Mouse (Mus musculus) heart, adult 18-20 months (tissue): Measurements from ENCODE around the gene Hist1h2ai. TPM values are rescaled to one million over a fixed set of nuclear protein-coding genes. Genes with fewer than 3 reads are reported as not detected.
"Not testable (repeated sequence)": the region's sequence is repeated elsewhere in the genome, so short reads cannot be mapped to it uniquely, and the experiment has no call there.

ENCODE experiments used
- DNase-seq, 2 experiments: peaks; one replicate each; pipeline ENCODE4 v3.0.0; 2021 to 2022; ENCODE audit warnings: mixed read lengths in 1 of 2
- long read RNA-seq, 2 experiments: library from polyadenylated mRNA; stranded (forward); transcript quantifications; one replicate each; pipeline ENCODE4 v2.0.0; 2021
- total RNA-seq, 2 experiments: library from RNA; stranded (reverse); gene quantifications; 2 replicates each; pipeline ENCODE4 v1.2.3; 2021

The Hist1h2ai gene
- total RNA-seq, result 10 to 100 TPM in 1 of 2 experiments, 1 to 10 TPM in 1; 4.0 to 15.4 TPM
- long read RNA-seq, experiment 1, result 0 reads
- long read RNA-seq, experiment 2, result 0 reads

DNA sequence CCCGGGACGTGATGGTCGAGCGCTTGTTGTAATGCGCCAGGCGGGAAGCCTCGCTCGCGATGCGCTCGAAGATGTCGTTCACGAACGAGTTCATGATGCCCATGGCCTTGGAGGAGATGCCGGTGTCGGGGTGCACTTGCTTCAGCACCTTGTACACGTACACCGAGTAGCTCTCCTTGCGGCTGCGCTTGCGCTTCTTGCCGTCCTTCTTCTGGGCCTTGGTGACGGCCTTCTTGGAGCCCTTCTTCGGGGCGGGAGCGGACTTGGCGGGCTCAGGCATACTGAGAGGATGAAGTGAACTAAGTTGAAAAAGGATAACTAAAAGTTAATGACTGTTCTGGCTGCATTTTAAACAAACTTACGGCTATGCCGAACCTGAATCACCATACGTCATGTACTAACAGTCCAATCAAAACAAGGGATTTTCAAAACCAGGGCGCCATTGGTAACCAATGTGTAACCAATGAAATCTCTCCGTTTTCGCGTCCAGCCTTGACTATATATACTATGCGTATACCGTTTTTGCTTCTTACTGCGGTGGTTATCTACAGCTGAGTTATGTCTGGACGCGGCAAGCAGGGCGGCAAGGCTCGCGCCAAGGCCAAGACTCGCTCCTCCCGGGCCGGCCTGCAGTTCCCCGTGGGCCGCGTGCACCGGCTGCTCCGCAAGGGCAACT, at the start of gene Hist1h2ai, which contains the start of gene Hist1h2bl:
Gene Hist1h2ai (plus strand): TSS at position 559 of the 676 bp plus-strand sequence.
Gene Hist1h2bl (minus strand): TSS at position 280 of the 676 bp plus-strand sequence.
- DNase-seq, result peak; percentile 84 to 87

DNA sequence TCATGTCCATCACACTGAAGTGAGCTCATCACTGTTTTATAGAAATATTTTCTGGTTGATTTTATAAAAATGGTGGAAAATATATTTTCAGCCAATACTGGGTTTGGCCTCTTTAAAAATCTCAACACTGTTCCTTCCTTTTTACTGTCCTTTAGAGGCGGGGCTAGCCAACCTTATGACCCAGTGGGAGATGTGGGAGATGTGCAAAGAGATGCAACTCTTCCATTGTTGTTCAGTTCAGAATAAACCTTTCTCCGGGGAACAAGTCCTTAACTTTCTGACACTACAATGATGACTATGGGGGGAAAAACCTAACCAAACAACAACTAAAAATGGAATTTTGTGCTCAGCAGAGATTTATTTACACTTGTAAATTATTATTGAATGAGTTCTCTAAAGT, 38.9 kb upstream of the Hist1h2ai start, which contains the start of gene Olfr1360:
Gene Olfr1360 (minus strand): TSS at position 101 of the 400 bp plus-strand sequence.
- DNase-seq, result no peak

DNA sequence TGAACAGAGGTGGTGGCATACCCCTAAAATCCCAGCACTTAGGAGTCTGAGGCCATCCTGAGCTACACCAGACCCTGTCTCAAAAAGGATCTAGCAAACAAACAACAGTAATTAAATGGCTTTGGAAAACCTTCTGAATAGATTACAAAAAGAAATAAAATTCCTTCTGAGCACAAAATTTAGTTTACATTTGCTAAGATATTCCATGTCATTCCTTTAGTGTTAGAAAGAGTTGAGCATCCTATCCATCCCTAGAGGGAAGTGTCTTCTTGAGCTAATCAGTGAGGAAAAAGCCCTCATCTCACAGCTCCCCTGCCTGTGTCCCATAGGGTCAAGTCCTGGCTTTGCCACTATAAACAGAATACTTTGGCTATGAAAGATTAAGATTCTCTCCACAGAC, 18.4 kb upstream of the Hist1h2ai start, which contains the start of gene Olfr1359:
Gene Olfr1359 (plus strand): TSS at position 301 of the 400 bp plus-strand sequence.
- no peak for DNase-seq

DNA sequence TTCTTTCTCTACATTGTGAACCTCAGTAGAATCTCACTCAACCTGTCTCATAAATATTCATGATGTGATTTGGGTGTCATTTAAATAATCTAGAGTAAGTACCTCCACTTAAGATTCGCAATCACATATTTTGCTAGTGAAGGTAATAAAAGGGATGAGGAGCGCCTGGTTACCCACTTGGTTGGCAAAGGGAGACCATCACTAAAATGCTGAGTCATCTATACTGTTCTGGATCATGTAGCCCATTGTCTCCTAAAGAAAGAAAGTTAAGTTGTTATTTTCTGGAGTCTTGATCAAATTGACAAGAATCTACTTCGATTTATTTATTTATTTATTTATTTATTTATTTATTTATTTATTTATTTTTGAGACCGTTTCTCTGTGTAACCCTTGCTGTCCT, 9.6 kb upstream of the Hist1h2ai start:
- no peak for DNase-seq

DNA sequence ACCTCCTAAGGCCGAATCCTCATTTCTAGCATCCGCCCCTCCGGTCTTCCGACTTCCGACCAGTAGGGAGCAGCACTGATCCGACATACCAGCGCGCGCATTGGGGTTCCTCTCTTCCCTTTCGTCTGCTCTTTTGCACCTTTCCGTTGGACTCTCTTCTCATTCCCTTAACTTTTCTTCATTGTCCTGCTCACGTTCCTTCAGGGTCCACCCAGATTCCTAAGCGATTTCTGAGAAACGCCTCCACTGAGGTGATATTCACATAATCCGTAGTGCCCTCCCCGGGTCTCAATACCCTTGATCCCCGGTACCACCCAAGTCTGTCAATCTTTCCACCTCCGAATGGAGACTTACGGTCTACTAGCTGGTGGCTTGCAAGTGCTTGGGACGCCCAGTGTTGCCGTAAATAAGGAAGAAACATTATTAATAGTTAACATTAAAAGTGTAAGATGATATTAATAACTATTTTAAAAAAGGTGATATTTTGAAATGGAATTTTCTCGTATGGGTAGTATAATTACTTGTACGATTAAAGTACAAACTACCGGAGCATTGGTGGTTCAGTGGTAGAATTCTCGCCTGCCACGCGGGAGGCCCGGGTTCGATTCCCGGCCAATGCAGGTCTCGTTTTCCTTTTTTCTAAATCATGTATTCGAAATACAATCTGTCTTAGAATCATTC, 6.1 kb upstream of the Hist1h2ai start:
- peak; percentile 91 to 96 for DNase-seq

DNA sequence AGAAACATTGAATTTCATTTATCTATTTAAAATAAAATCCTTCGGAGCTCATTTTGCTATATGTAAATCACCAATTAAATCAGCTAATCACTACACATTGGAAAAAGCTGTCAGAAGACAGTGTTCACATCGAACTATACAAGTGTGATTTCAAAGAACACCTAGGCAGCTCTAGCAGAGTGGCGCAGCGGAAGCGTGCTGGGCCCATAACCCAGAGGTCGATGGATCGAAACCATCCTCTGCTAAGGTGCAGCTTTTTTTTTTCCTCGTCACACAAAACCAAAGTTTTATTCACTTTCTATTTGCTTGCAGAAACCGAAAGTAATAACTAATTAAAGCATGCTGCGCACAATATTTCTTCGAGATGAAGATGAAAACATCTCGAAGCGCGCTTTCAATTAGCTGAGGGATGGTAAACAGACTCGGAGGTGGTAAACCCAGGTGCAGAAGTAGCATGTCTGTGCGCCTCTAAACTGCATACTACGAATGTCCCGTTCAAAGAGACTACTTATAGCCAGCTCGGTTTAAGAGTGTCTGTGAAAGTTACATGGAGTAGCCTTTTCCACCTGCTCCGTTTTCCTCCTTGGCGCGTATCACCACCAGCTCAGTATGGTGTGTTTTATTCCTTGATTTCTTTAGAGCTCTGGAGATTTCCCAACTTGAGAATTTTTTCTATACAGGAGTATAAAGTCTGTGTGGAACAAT, 5.2 kb upstream of the Hist1h2ai start:
- DNase-seq, result peak; percentile 81 to 92

DNA sequence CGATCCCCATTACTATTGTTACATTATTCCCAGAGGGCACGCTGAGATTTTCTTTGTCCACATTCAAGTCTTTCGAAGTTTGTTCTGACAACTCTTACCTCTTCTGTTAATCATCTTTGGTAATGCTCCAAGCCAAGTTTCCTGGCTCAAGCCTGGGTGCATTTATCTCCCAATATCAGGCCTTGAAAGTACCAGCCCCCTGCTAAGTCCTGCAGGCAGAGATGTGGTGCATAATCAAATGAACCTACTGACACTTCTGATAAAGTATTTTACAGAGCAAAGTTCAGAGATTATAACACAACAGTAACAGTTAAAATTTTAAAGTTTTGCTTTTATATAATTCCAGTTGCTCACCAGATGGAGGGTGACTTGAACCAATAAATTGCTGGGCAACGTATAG, 4.5 kb upstream of the Hist1h2ai start:
- DNase-seq, result no peak

DNA sequence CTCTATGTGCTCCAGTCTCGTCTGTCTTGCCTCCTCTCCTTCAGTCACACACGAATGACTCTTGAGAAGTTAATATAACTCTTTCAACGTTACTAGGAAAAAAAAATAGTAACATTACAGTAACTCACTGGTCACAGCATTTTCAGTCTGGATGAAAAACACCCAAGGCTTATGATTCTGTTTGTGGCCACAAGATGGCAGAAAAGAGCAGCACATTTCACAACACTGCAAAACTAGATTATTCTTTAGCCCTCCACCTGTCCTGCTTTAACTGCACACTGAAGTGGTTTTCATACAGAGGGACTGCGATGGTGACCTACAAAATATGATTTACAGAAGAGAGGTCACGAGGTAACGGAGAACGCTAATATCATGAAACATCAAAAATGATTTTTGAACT, 1.5 kb upstream of the Hist1h2ai start:
- peak; percentile 58 to 82 for DNase-seq

DNA sequence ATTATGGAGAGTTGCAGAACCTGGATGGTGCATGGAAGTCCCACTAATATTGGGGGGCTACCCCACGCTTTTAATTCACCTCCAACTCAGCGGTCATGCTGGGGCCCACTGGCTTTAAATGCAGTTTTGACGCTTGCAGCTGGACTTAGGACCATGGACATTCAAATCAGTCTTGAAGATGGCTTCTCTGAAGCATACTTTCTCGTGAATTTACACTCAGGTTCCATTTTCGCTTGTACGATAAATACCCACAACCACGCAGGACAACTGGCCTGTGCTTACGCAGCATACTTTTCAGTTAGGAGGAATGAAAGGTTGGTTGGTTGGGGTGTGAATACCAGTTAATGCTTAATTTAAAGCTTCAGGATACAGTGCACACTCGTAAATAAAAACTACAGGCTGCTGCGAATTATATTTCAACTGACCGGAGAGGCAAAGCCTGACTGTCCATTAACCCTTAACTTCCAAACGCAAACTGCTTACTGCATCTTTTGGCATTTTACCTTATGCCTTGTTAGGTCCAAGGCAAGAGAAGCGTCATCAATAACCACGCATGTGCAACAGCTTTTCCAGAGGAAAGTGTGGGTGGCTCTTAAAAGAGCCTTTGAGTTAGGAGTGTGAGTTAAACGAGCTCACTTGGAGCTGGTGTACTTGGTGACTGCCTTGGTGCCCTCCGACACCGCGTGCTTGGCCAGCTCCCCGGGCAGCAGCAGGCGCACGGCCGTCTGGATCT, 925 bp upstream of the Hist1h2ai start:
- no peak for DNase-seq

DNA sequence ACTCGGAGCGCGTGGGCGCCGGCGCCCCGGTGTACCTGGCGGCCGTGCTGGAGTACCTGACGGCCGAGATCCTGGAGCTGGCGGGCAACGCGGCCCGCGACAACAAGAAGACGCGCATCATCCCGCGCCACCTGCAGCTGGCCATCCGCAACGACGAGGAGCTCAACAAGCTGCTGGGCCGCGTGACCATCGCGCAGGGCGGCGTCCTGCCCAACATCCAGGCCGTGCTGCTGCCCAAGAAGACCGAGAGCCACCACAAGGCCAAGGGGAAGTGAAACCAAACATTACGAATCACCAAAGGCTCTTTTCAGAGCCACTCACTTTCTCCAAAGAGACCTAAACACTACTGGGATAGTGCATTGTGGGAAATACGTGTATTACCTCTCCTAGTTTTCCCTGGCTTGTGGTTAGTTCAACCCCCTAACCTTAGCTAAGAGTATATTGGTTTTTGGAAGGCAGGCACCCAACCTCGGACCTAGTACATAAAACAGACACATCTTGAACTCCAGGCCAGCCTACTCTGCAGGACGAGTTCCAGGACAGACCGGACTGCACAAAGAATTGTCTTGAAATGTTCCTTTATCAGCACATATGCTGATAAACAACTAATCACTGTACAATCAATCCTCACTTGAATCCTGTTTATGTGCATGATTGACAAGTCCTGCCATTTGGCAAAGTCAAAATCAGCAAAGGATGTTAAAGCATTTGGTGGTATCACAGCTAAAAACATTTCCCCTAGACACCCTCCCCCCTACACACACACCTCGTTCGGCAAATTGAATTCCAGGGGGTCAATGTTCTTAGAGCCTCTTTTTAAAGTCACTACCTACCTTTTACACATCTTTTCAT, 544 bp downstream of the Hist1h2ai start:
- DNase-seq, result peak; percentile 29 to 45

DNA sequence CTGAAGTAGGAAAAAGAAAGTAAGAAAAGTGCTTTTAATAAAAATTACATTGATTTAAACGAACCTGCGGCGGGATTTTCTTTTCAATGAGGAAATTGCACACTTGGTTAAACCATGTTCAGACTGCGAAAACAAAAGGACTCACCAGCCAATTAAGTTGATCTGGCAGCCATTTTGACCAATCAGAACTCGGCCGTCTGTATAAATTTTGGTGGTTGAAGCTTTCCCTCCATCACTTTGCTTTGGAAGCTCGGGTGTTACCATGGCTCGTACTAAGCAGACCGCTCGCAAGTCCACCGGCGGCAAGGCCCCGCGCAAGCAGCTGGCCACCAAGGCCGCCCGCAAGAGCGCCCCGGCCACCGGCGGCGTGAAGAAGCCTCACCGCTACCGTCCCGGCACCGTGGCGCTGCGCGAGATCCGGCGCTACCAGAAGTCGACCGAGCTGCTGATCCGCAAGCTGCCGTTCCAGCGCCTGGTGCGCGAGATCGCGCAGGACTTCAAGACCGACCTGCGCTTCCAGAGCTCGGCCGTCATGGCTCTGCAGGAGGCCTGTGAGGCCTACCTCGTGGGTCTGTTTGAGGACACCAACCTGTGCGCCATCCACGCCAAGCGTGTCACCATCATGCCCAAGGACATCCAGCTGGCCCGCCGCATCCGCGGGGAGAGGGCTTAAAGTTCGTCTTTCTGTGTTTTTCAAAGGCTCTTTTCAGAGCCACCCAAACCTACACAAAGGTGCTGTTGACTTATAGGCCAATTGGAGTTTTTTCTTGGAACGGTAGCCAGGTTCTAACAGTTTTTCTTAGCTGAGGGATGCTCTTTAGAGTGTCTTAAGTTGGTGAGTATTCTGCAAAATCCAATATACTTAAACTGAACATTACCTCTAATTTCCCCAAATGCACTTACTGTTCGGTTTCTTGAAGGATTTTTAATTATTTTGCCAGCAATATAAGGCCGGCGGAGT, 1.5 kb downstream of the Hist1h2ai start, which contains the start of gene Hist1h3h:
Gene Hist1h3h (plus strand): TSS at position 263 of the 961 bp plus-strand sequence.
- DNase-seq, result peak; percentile 87

DNA sequence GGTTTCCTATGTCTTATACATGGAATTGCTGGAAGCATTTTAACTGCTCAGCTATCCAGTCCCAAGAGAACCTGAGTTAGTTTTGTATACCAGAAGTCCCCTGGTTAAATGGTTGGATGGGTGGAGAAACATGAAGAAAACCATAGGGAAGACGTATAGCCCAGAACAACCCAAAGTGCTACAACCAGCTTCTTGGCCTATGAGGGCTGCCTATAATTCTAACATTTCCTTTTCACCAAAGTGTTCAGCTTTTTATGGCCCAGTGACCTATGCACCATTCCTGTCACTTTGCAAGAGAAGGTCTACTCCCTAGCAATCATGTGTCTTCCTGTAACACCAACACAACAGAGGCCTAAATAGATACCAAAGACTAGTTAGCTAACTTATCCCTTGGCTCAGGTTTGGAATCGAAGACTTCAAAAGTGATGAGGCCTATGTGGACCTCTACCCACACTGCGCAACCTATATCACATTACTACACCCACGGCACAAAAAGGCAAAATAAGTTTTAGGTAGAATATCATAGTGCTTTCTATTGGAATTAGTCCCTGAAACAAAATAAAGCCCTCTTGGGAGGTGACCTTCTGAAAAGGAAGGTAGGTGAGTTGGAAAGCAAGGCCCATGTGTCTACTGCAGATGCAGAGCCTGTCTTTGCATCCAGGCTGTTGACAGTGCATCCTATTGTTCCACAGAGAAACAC, 2.3 kb downstream of the Hist1h2ai start:
- DNase-seq, result no peak

DNA sequence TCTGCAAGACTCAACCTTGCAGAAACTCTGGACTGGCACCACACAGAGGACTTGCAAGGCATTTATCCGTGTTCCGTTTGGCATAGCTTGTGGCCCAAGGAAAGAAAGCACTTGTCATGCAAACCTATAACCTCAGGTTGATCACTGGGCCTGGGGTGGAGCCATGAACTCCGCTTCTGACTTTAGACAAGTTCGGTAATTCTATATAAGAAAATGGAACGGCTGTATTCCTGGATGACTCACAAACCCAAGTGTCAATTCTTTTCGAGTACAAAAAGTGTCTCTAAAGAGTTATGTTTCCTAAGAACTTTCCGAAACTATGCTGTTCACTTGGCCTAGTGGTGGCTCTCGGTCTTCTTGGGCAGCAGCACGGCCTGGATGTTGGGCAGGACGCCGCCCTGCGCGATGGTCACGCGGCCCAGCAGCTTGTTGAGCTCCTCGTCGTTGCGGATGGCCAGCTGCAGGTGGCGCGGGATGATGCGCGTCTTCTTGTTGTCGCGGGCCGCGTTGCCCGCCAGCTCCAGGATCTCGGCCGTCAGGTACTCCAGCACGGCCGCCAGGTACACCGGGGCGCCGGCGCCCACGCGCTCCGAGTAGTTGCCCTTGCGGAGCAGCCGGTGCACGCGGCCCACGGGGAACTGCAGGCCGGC, 5.0 kb downstream of the Hist1h2ai start:
- DNase-seq, result not testable (repeated sequence)

DNA sequence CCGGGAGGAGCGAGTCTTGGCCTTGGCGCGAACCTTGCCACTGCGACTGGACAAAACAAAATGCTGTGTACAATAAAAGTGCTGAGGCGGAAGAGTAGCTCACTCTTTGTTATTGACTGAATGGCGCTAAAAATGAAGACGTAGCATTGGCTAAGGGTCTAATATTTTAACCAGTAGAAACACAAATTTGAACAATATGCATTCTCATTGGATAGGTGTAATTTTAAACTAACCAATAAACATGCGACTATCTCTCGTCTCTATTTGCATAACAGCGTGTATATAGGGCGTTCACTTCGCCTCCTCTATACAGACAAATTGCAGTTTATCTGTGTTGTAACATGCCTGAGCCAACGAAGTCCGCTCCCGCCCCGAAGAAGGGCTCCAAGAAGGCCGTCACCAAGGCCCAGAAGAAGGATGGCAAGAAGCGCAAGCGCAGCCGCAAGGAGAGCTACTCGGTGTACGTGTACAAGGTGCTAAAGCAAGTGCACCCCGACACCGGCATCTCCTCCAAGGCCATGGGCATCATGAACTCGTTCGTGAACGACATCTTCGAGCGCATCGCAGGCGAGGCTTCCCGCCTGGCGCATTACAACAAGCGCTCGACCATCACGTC, 5.6 kb downstream of the Hist1h2ai start, which contains the start of gene Hist1h2bm:
Gene Hist1h2bm (plus strand): TSS at position 288 of the 616 bp plus-strand sequence.
- DNase-seq, result peak; percentile 64 to 69

DNA sequence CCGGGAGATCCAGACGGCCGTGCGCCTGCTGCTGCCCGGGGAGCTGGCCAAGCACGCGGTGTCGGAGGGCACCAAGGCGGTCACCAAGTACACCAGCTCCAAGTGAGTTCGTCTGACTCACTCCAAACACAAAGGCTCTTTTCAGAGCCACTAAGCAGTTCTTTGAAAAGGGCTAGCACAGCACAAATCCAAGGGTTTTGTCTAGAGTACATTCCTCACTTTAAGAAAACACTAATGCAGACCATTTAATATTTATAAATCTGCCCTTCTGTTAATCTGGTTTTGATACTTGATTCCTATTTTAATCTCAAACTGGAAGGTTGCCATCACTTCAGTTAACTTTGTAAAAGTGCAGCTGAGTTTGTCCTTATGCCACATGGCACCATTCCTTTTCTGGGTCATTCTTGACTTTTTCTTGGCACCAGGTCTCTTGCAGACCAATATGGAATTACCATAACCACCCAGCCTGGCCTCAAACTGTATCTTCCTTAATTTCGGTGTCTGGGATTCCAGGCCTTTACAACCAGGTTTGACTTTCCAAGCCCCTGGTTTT, 6.2 kb downstream of the Hist1h2ai start:
- no peak for DNase-seq

DNA sequence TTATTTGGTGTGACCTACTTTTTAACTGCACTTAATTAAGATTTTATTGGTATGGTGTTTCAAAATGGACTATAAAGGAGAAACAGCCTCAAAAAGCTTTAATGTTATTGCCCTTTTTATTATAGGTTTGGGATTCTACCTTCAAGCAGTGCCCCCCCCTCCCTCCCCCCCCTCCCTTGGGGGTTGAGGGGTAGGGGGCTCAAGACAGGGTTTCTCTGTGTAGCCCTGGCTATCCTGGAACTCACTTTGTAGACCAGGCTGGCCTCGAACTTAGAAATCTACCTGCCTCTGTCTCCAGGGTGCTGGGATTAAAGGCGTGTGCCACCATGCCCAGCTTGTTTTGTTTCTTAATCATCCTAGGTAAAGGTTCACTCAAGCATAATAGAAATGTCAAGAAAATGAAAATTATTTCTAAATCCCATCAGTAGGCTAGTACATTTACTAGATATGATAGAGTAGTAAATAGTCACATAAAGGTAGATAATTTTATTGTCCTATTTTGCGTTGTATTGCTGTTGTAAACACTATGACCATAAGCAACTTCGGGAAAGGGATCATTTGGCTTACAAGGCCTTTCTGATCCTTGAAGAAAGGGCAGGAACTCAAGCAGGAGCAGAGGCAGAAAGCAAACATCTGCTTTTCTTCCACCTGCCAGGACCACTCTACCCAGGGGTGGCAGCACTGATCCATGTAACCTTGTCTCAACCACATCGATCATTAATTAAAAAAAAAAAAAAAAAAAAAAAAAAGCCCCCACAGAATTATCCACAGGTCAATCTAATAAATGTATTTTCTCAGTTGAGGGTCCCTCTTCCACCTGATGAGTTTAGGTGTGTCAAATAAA, 7.0 kb downstream of the Hist1h2ai start:
- DNase-seq, result no peak
